Mouse (Mus musculus) embryonic facial prominence, embryonic 14.5 days (tissue): ENCODE measurements at regions not wholly inside any gene's neighbourhood (a gene's known extent, or its start where the extent isn't known, plus 50 kb on each side); places are given as distances from the start of the nearest gene placed in this dataset.

Experiments used
- ATAC-seq: fragments of 200-750 bp; cut with Nextera tagmentation; 2 replicates; pipeline ENCODE4 v1.8.0; 2017; ENCODE audit warnings: low read depth, moderate number of reproducible peaks, moderate TSS enrichment
- DNase-seq: peaks from one replicate; pipeline ENCODE4 v3.0.0-alpha.2; 2015; ENCODE audit warnings: low spot score
- H3K27ac ChIP-seq: fragments of 300-500 bp; sonication (generic); replicated peaks from 2 replicates; pipeline ENCODE4 v1.5.1; 2014; ENCODE audit warnings: low read depth, mild to moderate bottlenecking, low read length, moderate library complexity
- H3K27me3 ChIP-seq: fragments of 300-500 bp; sonication (generic); replicated peaks from 2 replicates; pipeline ENCODE4 v1.6.1; 2014; ENCODE audit warnings: low read length; ENCODE audit not compliant: control insufficient read depth, insufficient read depth
- H3K36me3 ChIP-seq: fragments of 300-500 bp; sonication (generic); 2 replicates; pipeline ENCODE4 v1.6.1; 2014; ENCODE audit warnings: low read length, mixed read lengths; ENCODE audit not compliant: control insufficient read depth, insufficient read depth
- H3K4me1 ChIP-seq: fragments of 300-500 bp; sonication (generic); 2 replicates; pipeline ENCODE4 v1.6.1; 2014; ENCODE audit warnings: antibody characterized with exemption, low read length; ENCODE audit not compliant: control insufficient read depth, insufficient read depth
- H3K4me2 ChIP-seq: fragments of 300-500 bp; sonication (generic); 2 replicates; pipeline ENCODE4 v1.6.1; 2014; ENCODE audit warnings: low read depth, mild to moderate bottlenecking, low read length, moderate library complexity, mixed read lengths
- H3K4me3 ChIP-seq: fragments of 300-500 bp; sonication (generic); 2 replicates; pipeline ENCODE4 v1.5.1; 2014; ENCODE audit warnings: low read depth, mild to moderate bottlenecking, low read length
- H3K9ac ChIP-seq: fragments of 300-500 bp; sonication (generic); 2 replicates; pipeline ENCODE4 v1.6.1; 2014; ENCODE audit warnings: low read depth, mild to moderate bottlenecking, low read length, moderate library complexity, mixed read lengths
- H3K9me3 ChIP-seq: fragments of 300-500 bp; sonication (generic); 2 replicates; pipeline ENCODE4 v1.6.1; 2016; ENCODE audit warnings: low read length; ENCODE audit not compliant: control insufficient read depth
- WGBS: fragments of 180-500 bp; shearing (Covaris S2); extraction: QIAGEN DNeasy Blood & Tissue Kit; methylation state at CpG from one replicate; pipeline ENCODE4 v1.1.7; 2014; 5-methylcytosine and 5-hydroxymethylcytosine counted together

- Histone ChIP-seq H3K36me3 (no peaks in the 10 kb centered on the region), H3K27ac (peak overlapping the region; percentile 19; the same call in 1 of the 2 replicates), H3K4me3 (no peak overlapping the region), H3K4me1 (0 out of 2 replicates have a peak, but pooled peaks cover 10% of the 10 kb centered on the region), H3K9me3 (peaks cover 10% of the 10 kb centered on the region; the same call in 1 of the 2 replicates), H3K9ac (no peak overlapping the region), H3K27me3 (no peaks in the 10 kb centered on the region), H3K4me2 (no peak overlapping the region)
- DNase-seq (no peak), ATAC-seq (no peak)
- 77% methylated on average over 13 of the region's 13 CpGs for WGBS
Measured at GRCm38 (mm10) chr2:72855971-72856755, 124.1 kb downstream of the Sp3 start.

- ATAC-seq: no peak
- Histone ChIP-seq H3K4me3 (no peak overlapping the region), H3K27ac (no peak overlapping the region), H3K4me2 (no peak overlapping the region), H3K4me1 (0 out of 2 replicates have a peak, but pooled peaks cover 10% of the 10 kb centered on the region), H3K27me3 (no peaks in the 10 kb centered on the region), H3K9ac (no peak overlapping the region), H3K9me3 (no peaks in the 10 kb centered on the region), H3K36me3 (no peaks in the 10 kb centered on the region)
- 88% methylated on average over 5 of the region's 5 CpGs for WGBS
- DNase-seq: no peak
Measured at GRCm38 (mm10) chr2:72857377-72857776, 122.9 kb downstream of the Sp3 start.

- H3K4me3 ChIP-seq: no peak overlapping the region
- no peak overlapping the region for H3K27ac ChIP-seq
- ATAC-seq: peak; percentile 72; the same call in 1 of the 2 replicates
- H3K9ac ChIP-seq: no peak overlapping the region
- 54% methylated on average over 19 of the region's 19 CpGs for WGBS
- no peaks in the 10 kb centered on the region for H3K27me3 ChIP-seq
- H3K4me2 ChIP-seq: no peak overlapping the region
- peak; percentile 65 for DNase-seq
- H3K36me3 ChIP-seq: no peaks in the 10 kb centered on the region
- no peaks in the 10 kb centered on the region for H3K4me1 ChIP-seq
- peaks cover 8% of the 10 kb centered on the region; the same call in 1 of the 2 replicates for H3K9me3 ChIP-seq
Measured at GRCm38 (mm10) chr2:72865462-72866365, 114.5 kb downstream of the Sp3 start.

GRCm38 (mm10) chr2:72866366-72866688, 113.9 kb downstream of the Sp3 start:
- H3K9ac ChIP-seq: no peak overlapping the region
- H3K4me3 ChIP-seq: no peak overlapping the region
- no peaks in the 10 kb centered on the region for H3K36me3 ChIP-seq
- DNase-seq (no peak), ATAC-seq (no peak)
- H3K27ac ChIP-seq: no peak overlapping the region
- no peaks in the 10 kb centered on the region for H3K4me1 ChIP-seq
- H3K4me2 ChIP-seq: no peak overlapping the region
- H3K27me3 ChIP-seq: no peaks in the 10 kb centered on the region
- WGBS: 47% methylated on average over 2 of the region's 2 CpGs
- peaks cover 8% of the 10 kb centered on the region; the same call in 1 of the 2 replicates for H3K9me3 ChIP-seq

GRCm38 (mm10) chr2:72868173-72868572, 112.1 kb downstream of the Sp3 start:
- Histone ChIP-seq H3K4me1 (no peaks in the 10 kb centered on the region), H3K4me3 (no peak overlapping the region), H3K4me2 (no peak overlapping the region), H3K36me3 (no peaks in the 10 kb centered on the region), H3K9ac (no peak overlapping the region), H3K27me3 (no peaks in the 10 kb centered on the region), H3K9me3 (peaks cover 8% of the 10 kb centered on the region; the same call in 1 of the 2 replicates), H3K27ac (no peak overlapping the region)
- no peak for ATAC-seq
- no peak for DNase-seq
- WGBS: 97% methylated on average over 3 of the region's 3 CpGs

- ATAC-seq (no peak), DNase-seq (no peak)
- Histone ChIP-seq H3K4me1 (no peaks in the 10 kb centered on the region), H3K4me2 (no peak overlapping the region), H3K27ac (no peak overlapping the region), H3K9me3 (peaks cover 8% of the 10 kb centered on the region; the same call in 1 of the 2 replicates), H3K9ac (no peak overlapping the region), H3K4me3 (no peak overlapping the region), H3K36me3 (no peaks in the 10 kb centered on the region), H3K27me3 (no peaks in the 10 kb centered on the region)
- 87% methylated on average over 5 of the region's 5 CpGs for WGBS
Measured at GRCm38 (mm10) chr2:72871836-72872235, 108.4 kb downstream of the Sp3 start.

GRCm38 (mm10) chr2:72873948-72874347, 106.3 kb downstream of the Sp3 start:
- Histone ChIP-seq H3K4me1 (no peaks in the 10 kb centered on the region), H3K4me2 (no peak overlapping the region), H3K4me3 (no peak overlapping the region), H3K9ac (no peak overlapping the region), H3K36me3 (no peaks in the 10 kb centered on the region), H3K27me3 (no peaks in the 10 kb centered on the region), H3K27ac (no peak overlapping the region), H3K9me3 (no peaks in the 10 kb centered on the region)
- DNase-seq (no peak), ATAC-seq (no peak)
- WGBS: 75% methylated on average over 10 of the region's 10 CpGs

GRCm38 (mm10) chr2:72874533-72874932, 105.7 kb downstream of the Sp3 start:
- 80% methylated on average over 12 of the region's 12 CpGs for WGBS
- no peak overlapping the region for H3K9ac ChIP-seq
- ATAC-seq: no peak

More at GRCm38 (mm10) chr2:72874533-72874932, 105.7 kb downstream of the Sp3 start:
- Histone ChIP-seq H3K4me3 (no peak overlapping the region), H3K4me1 (no peaks in the 10 kb centered on the region), H3K27me3 (no peaks in the 10 kb centered on the region), H3K27ac (no peak overlapping the region), H3K9me3 (no peaks in the 10 kb centered on the region), H3K36me3 (no peaks in the 10 kb centered on the region), H3K4me2 (no peak overlapping the region)
- DNase-seq: no peak
